Mouse (Mus musculus): ENCODE measurements around the gene Cd3eap. TPM values are rescaled to one million over a fixed set of nuclear protein-coding genes. Genes with fewer than 3 reads are reported as not detected.

The Cd3eap gene
- total RNA-seq, 2 experiments from 2014 or later: 0.45 to 2.1 TPM

DNA sequence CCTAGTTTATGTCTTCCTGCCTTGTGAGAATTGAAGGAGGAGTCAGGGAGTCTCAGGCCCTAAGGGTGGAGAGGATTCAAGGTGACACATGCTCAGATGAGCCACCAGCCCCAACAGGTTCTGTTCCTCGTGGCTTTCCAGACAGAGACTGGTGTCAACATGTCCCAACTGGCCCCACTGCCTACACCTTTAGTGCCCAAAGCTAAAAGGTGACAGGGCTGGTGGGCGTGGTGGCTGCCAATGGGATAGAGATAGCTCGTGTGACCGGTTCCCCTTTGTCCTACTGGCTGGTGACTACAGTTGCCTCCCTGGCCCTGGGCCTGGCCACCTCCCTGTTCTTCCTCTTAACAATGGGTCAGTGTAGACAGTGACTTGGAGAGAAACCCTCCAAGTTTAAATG, 6.1 kb upstream of the Cd3eap start:
- ATAC-seq (replicated peaks; ENCODE audit: low FRiP score, poor library complexity, severe bottlenecking): no peak

DNA sequence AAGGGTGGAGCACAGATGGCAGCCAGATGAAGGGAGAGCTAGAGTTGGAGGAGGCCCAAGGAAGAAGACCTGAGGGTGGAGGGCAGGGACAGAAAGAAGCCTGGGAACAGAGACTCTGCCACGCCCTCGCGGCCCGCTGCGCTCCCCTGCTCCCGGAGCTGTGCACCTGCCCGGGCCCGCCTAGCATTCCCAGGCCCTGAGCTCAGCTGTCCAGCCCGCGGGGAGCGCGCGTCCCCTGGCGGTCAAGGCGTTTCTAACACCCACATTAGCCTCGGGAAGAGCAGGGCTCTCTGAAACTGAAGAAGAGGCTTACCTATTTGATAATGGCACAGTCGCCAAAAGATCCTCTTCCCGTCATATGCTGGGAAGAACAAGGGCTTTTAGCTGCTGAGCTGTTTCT, 4.6 kb upstream of the Cd3eap start:
- ATAC-seq (replicated peaks; ENCODE audit: low FRiP score, poor library complexity, severe bottlenecking): no peak

DNA sequence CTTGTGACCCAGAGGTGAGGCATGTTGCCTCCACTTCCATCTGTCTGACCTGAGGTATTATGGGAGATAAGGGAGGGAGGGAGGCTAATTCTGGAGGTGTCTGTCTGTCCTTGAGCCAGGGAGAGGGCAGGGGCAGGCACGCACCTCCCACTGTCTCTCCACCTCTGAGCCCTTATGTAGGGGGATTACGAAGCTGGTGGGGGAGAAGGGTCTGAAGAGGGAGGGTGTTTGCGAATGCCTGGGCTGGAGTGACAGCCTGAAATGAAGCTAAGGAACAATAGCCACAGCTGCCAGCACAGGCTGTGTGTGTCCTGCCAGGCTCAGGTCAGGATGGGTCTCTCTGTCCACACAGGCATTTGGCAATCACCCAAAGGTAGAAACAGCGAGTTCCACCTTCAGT, 3.0 kb upstream of the Cd3eap start:
- ATAC-seq (replicated peaks; ENCODE audit: low FRiP score, poor library complexity, severe bottlenecking): no peak

DNA sequence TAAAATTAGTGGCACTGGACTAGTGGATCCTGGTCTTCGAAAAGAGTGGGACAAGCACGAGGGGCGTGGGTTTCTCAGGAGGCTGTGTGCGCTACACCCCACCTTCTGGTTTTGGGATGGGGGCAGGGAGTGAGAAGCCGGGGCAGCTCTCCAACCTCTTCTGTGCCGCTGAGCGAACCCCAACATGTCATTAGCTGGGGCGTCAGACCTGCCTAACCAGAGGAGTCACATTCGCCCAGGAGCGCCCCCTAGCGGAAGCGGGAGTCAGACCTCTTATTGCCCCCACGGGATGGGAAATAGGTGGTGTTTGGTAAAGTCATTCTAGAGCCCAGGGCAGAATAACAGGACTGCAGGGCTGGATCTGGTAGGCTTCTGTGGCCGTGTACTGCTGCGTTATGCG, 2.4 kb upstream of the Cd3eap start:
- peak; percentile 36 for ATAC-seq (replicated peaks; ENCODE audit: low FRiP score, poor library complexity, severe bottlenecking)

DNA sequence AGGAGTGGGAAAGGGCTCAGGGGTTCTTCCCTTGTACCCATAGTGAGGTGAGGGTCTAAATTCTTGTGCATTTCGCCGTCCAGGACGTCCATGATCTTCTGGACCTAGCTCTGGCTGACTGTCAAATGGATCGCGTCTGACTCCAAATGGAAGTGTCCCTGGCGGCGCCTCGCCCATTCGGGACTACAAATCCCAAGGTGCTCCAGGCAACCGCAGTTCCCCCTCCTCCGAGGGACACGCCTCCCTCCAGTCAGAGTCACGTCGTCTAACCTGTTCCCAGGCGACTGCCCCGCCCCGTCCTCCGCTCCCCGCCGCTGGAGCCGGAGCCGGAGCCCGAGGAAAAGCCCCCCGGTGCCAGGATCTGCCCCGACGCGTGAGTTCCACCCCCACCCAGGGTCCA, 1.7 kb upstream of the Cd3eap start:
- peak; percentile 80 for ATAC-seq (replicated peaks; ENCODE audit: low FRiP score, poor library complexity, severe bottlenecking)

DNA sequence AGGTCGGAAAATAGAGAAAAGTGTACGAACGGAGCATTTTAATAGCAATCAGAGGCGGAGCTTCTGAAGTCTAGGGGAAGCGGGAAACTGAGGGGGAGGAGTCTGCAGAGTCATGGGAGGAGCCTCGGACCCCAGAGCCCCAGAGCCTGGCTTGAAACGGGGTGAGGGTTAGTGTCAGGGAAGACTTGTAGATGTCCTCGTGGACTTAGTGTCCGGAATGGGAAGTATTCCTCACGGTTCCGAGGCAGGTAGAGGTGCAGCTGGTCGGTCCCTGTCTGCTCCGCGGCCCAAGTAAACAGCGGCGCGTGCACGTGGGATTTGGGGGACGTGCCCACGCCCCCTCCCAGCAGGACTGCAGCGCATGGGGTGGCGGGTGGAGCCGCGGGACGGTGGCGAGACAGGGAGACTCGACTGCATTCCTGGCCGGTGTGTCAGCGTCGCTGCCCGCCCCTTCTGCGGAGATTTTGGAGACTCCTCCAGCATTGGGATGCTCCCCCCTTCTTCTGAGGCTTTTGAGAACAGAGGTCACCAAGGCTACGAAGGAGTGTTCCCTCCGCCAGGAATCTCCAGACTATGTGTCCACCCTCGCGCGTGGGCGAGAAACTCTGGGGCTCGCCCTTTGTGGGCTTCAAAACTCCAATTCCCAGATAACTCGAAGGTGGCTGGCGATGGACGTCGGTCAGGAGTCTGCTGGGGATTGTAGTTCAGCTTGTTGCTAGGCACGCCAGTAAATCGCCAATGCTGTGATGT, 784 bp upstream of the Cd3eap start:
- peak; percentile 65 for ATAC-seq (replicated peaks; ENCODE audit: low FRiP score, poor library complexity, severe bottlenecking)

DNA sequence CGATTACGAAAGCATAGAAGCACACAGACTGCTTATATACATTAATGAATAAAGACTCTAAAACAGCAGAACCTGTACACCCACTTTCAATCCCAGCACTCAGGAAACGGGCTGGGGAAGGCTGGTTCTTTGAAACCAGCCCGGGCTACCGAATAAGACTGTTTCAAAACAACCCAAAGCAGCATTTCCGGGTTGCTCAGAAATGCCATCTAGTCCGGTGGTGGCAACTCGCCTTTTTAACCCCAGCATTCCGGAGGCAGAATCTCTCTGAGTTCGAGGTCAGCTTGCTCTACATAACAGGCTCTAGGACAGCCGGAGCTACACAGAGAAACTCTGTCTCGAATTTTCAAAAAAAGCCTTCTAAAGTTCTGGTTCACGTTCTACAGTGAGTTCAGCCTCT, 649 bp downstream of the Cd3eap start:
- no peak for ATAC-seq (replicated peaks; ENCODE audit: low FRiP score, poor library complexity, severe bottlenecking)

DNA sequence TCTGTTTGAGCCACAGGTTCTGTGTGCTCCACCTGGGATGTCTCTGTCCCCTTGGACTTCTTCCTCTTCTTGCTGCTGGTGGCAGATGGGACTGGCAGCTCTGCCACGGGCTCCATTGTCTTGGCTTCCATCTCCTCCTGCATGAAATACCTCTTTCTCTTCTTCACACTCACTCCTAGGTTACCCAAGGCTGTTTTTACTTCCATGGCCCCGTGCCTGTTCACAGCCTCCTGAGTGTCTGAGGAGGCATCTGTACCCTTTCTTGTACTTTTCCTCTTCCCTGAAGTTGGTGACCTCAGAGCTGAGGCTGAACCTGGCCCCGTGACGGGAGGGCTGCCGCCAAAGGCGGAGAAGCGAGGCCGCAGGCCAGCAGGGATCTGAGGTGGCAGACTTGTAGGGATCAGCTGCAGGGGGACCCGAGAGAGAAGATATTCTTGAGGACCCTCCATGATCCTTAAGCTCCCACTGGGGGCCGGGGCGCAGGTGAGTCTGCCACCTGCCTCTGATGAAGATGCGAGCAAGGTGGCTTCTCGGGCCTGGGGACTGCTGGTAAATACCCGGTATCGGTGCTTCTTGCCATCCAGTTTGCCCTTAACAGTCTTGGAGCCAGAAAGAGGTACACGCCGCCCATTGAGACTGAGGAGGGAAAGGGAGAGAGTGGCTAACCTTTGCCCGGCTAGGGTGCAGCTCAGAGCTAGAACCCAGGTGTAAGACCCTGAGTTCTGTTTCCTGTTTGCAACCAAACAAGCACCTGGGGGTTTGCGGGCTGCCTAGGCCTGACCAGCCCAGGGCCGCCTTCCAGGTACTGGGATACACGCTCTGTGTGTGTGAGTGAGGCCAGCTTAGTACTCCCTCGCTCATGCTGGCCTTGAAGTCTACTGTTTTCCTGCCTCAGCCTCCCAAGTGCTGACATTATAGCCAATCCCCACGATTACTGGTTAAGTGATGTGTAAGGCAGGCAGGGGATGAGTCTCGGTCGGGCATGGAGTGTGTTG, 1.6 kb downstream of the Cd3eap start:
- ATAC-seq (replicated peaks; ENCODE audit: low FRiP score, poor library complexity, severe bottlenecking): no peak

DNA sequence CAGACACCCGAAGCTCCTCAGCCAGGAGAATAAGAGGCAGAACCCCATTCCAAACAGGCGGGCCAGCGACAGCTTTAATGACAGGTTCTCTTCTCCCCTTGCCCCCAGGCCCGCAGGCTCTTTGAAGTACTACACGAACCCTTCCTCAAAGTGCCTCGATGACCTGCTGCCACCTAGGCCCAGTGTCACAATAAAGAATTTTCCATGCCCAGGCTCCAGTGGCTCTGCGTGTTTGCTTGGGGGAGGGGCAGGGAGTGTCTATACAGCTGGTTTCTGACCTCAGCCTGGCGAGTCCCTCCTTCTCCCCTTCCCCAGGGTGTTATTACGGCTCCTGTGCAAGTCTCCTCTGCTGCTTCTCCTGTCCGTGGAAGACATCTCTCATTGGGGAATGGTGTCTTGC, 3.0 kb downstream of the Cd3eap start:
- ATAC-seq (replicated peaks; ENCODE audit: low FRiP score, poor library complexity, severe bottlenecking): no peak

DNA sequence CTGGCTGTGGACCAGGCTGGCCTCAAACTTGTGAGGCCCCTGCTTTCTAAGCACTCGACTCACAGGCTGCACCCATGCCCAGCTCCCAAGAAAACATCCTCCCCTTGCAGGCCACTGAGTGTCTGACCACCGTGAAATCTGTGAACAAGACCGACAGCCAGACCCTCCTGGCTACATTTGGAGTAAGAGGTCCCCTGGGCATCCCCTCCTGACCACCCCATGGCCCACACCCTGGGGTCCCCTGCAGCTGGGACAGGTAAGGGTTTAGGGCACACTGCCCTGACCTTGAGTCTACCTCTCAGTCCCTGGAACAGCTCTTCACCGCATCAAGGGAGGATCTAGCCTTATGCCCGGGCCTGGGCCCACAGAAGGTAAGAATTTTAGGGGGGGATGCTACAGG, 4.3 kb downstream of the Cd3eap start:
- ATAC-seq (replicated peaks; ENCODE audit: low FRiP score, poor library complexity, severe bottlenecking): no peak

DNA sequence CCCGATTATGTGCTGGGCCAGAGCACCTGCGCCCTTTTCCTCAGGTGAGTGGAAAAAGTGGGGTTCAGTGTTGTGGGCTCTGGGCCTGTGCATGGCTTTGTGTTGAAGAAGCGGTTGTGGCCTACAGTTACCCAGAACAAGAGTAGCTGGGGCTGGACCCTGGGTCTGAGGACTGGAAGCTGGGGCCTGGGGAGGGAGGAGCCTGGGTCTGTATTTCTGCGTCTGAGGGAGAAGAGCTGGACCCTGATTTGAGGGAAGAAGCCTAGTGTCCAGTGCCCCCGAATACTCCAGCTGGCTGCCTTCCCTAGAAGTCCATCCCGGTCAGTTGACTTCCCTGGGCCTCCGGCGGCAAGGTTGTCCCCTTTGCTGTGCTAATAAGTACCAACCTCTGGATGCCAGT, 9.1 kb downstream of the Cd3eap start:
- no peak for ATAC-seq (replicated peaks; ENCODE audit: low FRiP score, poor library complexity, severe bottlenecking)

DNA sequence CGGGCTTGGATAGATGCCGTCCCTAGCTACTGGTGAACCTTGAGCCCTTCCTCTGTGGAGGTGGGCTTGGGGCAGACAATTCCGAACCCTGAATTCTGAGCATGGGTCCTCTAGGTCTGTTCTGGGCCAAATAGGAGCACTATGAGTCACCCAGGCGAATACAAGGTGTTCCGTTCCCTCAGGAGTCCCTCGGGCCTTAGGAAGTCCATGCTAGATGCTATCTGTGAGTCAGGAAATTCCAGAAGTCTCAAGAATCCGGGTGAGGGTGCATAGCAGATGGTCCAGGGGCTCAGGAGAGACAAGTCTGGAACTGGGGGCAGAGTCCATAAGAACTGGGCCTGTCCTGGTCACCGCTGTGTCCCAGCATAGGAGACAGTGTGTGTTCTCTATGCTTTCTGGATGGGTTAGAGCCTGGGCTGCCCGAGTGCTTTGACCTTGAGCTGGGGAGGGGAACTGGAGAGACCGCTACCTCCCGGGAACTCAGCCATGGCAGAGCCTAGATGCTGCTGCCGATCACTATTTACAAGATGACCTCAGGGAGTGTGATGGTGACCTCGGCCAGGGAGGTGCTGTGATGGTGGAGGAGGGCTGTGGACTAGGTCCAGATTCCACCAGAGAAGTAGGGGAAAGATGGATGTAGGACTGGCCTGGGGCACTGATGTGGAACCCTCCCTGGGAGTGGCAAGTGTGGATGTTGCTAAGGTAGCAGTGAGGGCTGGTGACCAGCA, 9.9 kb downstream of the Cd3eap start:
- no peak for ATAC-seq (replicated peaks; ENCODE audit: low FRiP score, poor library complexity, severe bottlenecking)

DNA sequence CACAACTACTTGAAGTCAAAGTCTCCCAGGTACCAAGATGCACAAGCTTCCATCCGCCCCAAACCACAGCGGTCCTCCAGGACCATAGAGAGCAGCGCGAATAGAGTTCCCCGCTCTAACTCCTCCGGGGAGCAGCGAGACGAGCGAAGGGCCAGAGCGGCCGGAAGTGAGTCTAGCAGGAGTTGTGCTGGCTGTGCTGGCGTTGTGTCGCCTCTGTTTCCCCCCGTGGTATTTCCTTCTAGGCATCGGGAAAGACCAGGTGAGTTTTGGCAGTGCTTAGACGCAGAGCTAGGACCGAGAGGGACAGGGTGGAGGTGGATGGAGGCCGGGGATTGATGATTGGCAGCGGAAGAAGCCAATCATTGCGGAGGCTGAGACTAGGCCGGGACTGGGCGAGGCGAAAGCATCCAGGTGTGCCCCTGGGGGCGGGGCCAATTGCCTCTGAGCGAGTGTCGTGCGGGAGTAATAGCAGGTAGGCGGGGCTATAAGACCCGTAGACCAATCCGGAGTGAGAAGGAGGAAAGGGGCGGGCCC, 14.3 kb downstream of the Cd3eap start:
- ATAC-seq (replicated peaks; ENCODE audit: low FRiP score, poor library complexity, severe bottlenecking): peak; percentile 86

DNA sequence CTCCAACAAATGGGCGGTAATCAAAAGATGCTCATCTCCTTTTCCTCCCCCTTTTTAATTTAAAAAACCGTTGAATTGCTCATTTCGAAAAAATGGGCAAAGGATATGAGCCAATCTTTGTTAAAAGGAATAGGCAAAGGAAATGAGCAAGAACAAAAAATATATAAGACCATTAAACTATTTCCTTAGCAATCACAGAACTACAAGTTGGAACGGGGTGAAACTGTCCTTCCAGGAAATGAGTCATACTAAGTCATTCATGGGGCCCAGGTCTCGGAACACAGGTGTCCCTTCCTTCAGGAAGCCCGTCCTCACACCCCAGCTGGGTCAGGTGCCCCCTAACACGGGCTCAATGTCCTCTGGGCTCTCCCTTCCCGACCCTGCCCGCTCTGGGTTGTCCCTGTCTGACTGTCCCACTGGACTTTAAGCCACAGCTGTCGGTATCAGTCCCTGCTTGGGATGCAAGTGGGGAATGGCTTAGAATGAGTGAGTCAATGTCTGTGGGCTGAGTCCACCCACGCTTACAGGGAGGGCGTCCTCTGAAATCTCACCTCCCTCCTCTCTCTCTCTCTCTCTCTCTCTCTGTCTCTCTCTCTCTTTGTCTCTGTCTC, 14.9 kb downstream of the Cd3eap start, which contains the start of gene Ercc1:
Ercc1 (plus strand) TSS at position 542 of the 611 bp plus-strand sequence.
- ATAC-seq (replicated peaks; ENCODE audit: low FRiP score, poor library complexity, severe bottlenecking): no peak

DNA sequence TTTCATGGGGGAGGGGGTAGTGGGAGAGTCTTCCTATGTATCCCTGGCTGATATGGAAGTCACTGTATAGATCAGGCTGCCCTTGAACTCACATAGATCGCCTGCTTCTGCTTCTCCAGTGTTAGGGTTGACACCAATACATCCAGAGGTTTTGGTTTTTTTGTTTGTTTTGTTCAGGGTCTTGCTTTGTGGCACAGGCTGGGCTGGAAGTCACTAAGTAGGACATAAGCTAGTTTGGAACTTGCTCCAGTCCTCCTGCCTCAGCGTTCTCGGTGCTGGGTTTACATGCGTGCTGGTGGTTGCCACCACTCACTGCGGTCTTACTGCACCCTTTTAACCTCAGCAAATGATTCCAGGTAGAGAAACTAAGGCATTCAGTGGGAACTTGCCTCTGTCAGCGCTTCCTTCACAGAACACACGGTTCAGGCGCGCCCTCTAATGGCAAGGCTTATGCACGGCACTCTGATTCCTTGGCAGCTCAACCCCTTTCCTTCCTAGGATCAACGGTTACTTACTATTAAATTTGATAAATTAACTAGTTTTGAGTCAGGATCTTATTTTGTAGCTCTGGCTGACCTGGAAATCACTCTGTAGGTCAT, 16.0 kb downstream of the Cd3eap start:
- ATAC-seq (replicated peaks; ENCODE audit: low FRiP score, poor library complexity, severe bottlenecking): peak; percentile 68

DNA sequence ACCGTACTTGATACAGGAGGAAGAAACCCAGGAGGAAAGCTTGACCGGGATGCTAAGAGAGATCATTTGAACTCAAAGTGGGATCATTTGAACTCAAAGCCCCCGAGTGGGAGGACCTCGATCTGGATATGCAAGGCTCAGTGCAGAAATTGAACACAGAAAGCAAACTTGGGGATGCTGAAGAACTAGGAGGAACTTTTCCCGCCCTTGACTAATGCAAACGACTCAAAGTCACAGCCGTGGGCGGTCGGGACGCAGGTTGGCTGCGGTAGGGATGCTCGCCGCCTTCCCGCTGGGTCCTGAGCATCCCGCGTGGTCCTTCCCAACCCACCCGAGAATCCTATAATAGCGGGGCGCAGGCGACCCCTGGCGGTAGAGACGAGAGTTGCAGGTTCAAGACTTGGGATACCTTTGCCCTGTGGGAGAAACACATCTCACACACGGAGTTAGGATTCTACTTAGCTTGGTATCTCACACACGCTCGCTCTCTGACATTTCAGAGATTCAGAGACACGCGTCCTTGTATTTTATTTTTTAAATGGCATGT, 16.7 kb downstream of the Cd3eap start:
- no peak; the same call in 1 of the 2 replicates for ATAC-seq (replicated peaks; ENCODE audit: low FRiP score, poor library complexity, severe bottlenecking)

DNA sequence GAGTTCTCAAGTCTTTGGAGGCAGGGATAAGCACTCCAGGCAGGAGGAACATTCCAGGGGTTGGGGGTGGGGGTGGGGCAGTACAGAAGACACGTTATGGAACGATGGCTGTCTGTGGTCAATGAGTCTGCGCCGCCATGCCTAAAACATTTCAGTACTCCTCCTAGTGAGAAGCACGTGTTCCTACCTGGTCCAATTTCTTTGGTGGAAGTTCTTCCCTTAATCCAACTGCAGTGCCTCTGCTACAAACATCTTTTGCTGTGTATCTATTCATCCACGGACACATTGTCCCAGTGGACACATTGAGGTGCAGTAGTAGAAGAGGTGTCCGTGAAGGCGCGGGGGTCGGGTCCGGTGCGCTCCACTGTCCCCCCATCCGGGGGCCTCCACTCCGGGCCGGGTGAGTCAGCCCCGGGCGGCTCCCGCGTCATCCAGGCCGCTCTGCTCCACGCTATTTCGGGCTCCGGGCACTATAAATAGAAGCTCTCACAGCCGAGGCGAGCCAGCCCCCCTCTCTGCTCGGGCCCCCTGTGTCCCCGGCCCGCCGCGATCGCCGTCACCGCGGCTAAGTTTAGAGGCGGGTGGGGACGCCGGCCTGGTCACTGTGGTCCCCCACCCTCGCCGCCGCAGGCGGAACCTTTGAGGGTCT, 17.4 kb downstream of the Cd3eap start:
- no peak for ATAC-seq (replicated peaks; ENCODE audit: low FRiP score, poor library complexity, severe bottlenecking)

DNA sequence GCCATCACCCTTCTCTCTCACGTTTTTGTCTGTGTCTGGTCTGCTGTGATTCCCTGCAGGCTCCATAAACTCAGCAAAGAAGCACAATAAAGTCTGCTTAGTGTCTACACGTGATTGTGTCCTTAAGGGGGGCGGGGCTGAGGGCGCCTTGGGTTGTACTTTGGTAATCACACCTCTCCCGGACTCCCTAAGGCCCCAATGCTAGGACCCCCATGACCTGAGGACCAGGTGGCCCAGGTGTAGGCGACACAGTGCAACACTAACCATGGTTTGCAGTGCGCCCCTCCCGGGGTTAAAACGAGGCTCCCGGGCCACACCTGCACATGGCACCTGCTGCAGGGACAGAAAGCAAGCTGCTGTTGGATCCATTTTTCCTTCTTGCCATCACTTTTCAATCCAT, 18.0 kb downstream of the Cd3eap start:
- no peak for ATAC-seq (replicated peaks; ENCODE audit: low FRiP score, poor library complexity, severe bottlenecking)
